Mouse (Mus musculus) heart, adult 2 months (tissue): ENCODE results near the gene Kif13a. TPM values are rescaled to one million over a fixed set of nuclear protein-coding genes. Genes with fewer than 3 reads are reported as not detected.

Source experiments
- DNase-seq, 2 experiments: peaks; one replicate each; pipeline ENCODE4 v3.0.0; 2021
- H3K27ac ChIP-seq: fragments of 200-600 bp; 2 replicates; pipeline ENCODE4 v1.8.1; 2022
- H3K27me3 ChIP-seq: fragments of 200-500 bp; 2 replicates; pipeline ENCODE4 v1.6.1; 2012; ENCODE audit warnings: mild to moderate bottlenecking, low read length, inconsistent platforms, mixed read lengths; ENCODE audit not compliant: control insufficient read depth, insufficient read depth
- H3K36me3 ChIP-seq: fragments of 200-500 bp; 2 replicates; pipeline ENCODE4 v1.6.1; 2012; ENCODE audit warnings: low read length, inconsistent platforms; ENCODE audit not compliant: control insufficient read depth, insufficient read depth
- H3K4me1 ChIP-seq: fragments of 200-500 bp; 2 replicates; pipeline ENCODE4 v1.6.1; 2011; ENCODE audit warnings: low read length; ENCODE audit not compliant: control insufficient read depth, insufficient read depth
- H3K4me3 ChIP-seq: fragments of 200-600 bp; 2 replicates; pipeline ENCODE4 v1.8.1; 2022
- H3K79me2 ChIP-seq: fragments of 200-500 bp; replicated peaks from 2 replicates; pipeline ENCODE4 v1.6.1; 2012; ENCODE audit warnings: mild to moderate bottlenecking, inconsistent platforms, low read length, moderate library complexity, mixed read lengths; ENCODE audit not compliant: control insufficient read depth, insufficient read depth
- H3K9ac ChIP-seq: fragments of 200-500 bp; 2 replicates; pipeline ENCODE4 v1.6.1; 2012; ENCODE audit warnings: low read depth, mild to moderate bottlenecking, control low read depth, inconsistent platforms, low read length, mixed read lengths
- CTCF ChIP-seq: fragments of 200-600 bp; IDR thresholded peaks from 2 replicates; pipeline ENCODE4 v1.8.1; 2022; ENCODE audit warnings: antibody characterized with exemption, mild to moderate bottlenecking, moderate library complexity
- EP300 ChIP-seq: fragments of 200-500 bp; IDR thresholded peaks from 2 replicates; pipeline ENCODE4 v1.6.1; 2011; ENCODE audit warnings: low read depth, low read length, control low read depth; ENCODE audit not compliant: insufficient read depth
- POLR2A ChIP-seq: fragments of 200-500 bp; IDR thresholded peaks from 2 replicates; pipeline ENCODE4 v1.6.1; 2011; ENCODE audit warnings: mild to moderate bottlenecking, low read depth, low read length, control low read depth; ENCODE audit not compliant: insufficient read depth
- WGBS: fragments of 180-500 bp; shearing (Covaris S2); methylation state at CpG from one replicate; pipeline ENCODE4 v1.1.7; 2018; 5-methylcytosine and 5-hydroxymethylcytosine counted together
- intact Hi-C: fragments of 180-260 bp; cut with DNase I; formaldehyde crosslinking; loops from one replicate; pipeline ENCODE4 v1.15.1; 2025
- polyA plus RNA-seq: library from polyadenylated mRNA; depleted of rRNA; stranded (reverse); fragments of >200 nt; gene quantifications from 2 replicates; pipeline ENCODE4 v1.2.3, GENCODE M21; 2012
- total RNA-seq, 2 experiments: library from RNA; stranded (reverse); gene quantifications; 2 replicates each; pipeline ENCODE4 v1.2.3; 2021

Gene Kif13a
- total and polyA plus RNA-seq, 3 experiments = 49.8 to 113 (median 108) TPM

DNA sequence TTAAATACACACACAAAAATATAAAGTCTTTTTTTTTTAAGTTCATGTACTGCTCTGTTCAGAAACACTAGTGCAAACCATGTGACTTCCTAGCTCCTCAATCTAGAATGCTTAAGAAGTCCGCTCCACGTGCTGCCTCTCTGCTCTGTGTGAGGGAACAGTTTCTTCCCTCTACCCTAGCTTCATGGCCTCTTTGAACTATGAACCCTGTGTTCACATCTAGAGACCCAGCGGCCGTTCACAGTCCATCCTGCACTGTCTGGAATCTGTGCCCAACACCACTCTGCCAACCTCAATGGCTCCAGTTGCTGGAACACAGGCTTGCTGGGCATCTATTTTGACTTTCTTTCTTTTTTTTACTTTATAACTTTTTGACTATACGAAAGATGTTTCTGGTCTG, 75.2 kb downstream of the Kif13a start:
- Histone ChIP-seq H3K27me3 (no peaks in the 10 kb centered on the region), H3K79me2 (no peaks in the 10 kb centered on the region), H3K4me1 (peaks cover under 1% of the 10 kb centered on the region; the same call in 1 of the 2 replicates), H3K36me3 (peaks cover under 1% of the 10 kb centered on the region; the same call in 1 of the 2 replicates), H3K4me3 (no peak overlapping the region), H3K9ac (no peak overlapping the region), H3K27ac (no peak overlapping the region)
- TF ChIP-seq EP300 = no peak
- TF ChIP-seq POLR2A = no peak
- TF ChIP-seq CTCF = no peak
- DNase-seq = no peak
- 92% methylated on average over 5 of the region's 5 CpGs for WGBS
- intact Hi-C loops = no loop called here

DNA sequence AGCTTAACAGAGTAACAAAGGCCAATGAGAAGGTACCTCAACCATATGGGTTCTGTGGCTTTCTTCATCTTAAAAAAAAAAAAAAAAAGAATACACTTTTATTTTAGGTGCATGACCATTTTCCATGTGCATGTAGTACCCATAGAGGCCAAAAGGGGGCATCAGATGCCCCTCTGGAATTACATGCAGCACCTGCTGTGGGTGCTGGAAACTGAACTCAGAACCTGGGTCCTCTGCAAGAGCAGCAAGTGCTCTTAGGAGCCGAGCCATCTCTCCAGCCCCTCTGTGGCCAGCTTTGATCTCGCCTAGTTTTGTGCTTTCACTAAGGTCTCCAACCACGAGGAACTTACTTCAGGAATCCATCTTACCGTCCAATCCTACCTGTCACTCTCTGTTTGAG, 77.2 kb downstream of the Kif13a start:
- no peak for DNase-seq
- Histone ChIP-seq H3K27ac (no peak overlapping the region), H3K4me1 (no peaks in the 10 kb centered on the region), H3K36me3 (no peaks in the 10 kb centered on the region), H3K4me3 (no peak overlapping the region), H3K79me2 (no peaks in the 10 kb centered on the region), H3K9ac (no peak overlapping the region), H3K27me3 (no peaks in the 10 kb centered on the region)
- WGBS = 97% methylated on average over 4 of the region's 4 CpGs
- no peak for TF ChIP-seq EP300
- peak; percentile 55 for TF ChIP-seq CTCF
- no peak for TF ChIP-seq POLR2A
- intact Hi-C loops = no loop called here

DNA sequence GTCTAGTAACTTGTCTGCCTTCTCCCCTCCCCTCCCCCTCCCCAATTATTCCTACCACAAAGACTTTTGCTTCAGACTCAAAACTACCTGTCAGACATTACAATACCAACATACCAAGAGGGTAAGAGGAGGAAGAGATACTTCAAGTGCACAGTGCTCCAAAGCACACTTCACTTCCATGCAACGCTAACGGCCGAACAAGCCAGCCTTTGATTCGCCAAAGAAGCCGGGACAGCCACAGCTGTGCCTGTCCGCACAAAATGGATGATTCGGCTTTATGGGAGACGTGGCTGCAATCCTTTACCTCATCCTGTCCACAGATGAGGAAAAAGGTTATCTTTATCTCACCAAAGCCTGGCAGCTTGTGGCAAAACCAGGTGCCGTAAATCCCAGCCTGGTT, 84.2 kb downstream of the Kif13a start:
- intact Hi-C loops = no loop called here
- Histone ChIP-seq H3K79me2 (no peaks in the 10 kb centered on the region; the same call in 1 of the 2 replicates), H3K36me3 (peaks cover 8% of the 10 kb centered on the region; the same call in 1 of the 2 replicates), H3K4me1 (peaks cover 3% of the 10 kb centered on the region; the same call in 1 of the 2 replicates), H3K9ac (no peak overlapping the region), H3K27ac (no peak overlapping the region), H3K27me3 (no peaks in the 10 kb centered on the region), H3K4me3 (no peak overlapping the region)
- 86% methylated on average over 9 of the region's 9 CpGs for WGBS
- DNase-seq = no peak
- no peak for TF ChIP-seq POLR2A

DNA sequence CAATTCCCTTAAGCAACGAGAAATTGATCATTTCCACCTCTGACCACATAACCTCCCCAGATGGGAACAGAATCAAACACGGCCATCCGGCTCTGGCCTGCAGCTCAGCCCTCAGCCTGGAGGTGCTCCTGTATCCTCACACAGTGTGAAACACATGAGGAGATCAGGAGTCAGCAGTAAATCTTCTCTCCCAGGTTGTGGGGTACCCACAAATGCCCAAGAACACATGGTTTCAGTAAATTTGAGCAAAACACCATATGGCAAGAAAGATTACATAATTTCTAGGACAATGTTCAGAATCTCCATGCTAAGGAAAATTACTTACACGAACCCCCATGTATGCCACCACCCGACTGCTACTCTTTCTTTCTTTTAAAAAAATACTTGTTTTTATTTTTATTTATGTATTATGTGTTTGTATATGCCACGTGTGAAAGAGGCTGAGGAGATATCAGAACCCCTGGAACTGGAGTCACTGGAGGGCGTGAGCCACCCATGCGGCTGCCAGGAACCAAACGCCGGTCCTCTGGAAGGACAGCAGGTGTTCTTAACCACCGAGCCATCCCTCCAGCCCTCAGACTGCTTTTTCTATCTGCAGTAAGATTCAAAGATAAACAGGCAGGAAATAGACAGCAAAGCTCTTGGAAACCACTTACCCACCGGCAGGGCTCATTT, 85.0 kb downstream of the Kif13a start:
- H3K4me3 ChIP-seq = no peak overlapping the region
- intact Hi-C loops = loop anchor here (5.0 kb wide), 1 partner anchor 38 kb away; no protein-coding TSS in a partner anchor
- no peak for DNase-seq
- H3K27ac ChIP-seq = no peak overlapping the region
- H3K9ac ChIP-seq = no peak overlapping the region
- TF ChIP-seq POLR2A = no peak
- TF ChIP-seq CTCF = no peak
- no peak for TF ChIP-seq EP300
- H3K36me3 ChIP-seq = peaks cover 8% of the 10 kb centered on the region; the same call in 1 of the 2 replicates
- peaks cover 3% of the 10 kb centered on the region; the same call in 1 of the 2 replicates for H3K4me1 ChIP-seq
- no peaks in the 10 kb centered on the region; the same call in 1 of the 2 replicates for H3K79me2 ChIP-seq
- H3K27me3 ChIP-seq = no peaks in the 10 kb centered on the region
- WGBS = 67% methylated on average over 12 of the region's 12 CpGs

DNA sequence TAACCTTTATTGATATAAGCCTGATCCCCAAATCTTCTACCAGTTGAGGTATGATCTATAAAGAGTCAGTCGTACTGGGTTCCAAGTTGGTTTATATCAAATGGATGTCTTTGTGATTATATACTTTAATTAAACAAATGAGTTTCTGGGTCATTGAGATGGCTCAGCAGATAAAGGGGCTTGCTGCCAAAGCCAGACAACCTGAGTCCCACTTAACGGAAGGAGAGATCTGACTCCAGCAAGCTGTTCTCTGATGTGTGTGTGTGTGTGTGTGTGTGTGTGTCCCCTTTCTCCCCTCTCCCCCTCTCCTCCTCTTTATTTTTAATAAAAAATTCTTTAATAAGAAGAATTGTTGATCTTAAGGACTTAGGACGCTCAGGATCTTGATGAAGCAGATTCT, 86.0 kb downstream of the Kif13a start:
- no peaks in the 10 kb centered on the region; the same call in 1 of the 2 replicates for H3K79me2 ChIP-seq
- WGBS = 68% methylated on average over 3 of the region's 3 CpGs
- H3K9ac ChIP-seq = no peak overlapping the region
- no peak for TF ChIP-seq CTCF
- TF ChIP-seq EP300 = no peak
- no peak for TF ChIP-seq POLR2A
- peaks cover 4% of the 10 kb centered on the region for H3K4me1 ChIP-seq
- DNase-seq = no peak
- H3K27ac ChIP-seq = no peak overlapping the region
- H3K4me3 ChIP-seq = no peak overlapping the region
- intact Hi-C loops = loop anchor here (5.0 kb wide), 1 partner anchor 39 kb away; no protein-coding TSS in a partner anchor
- H3K36me3 ChIP-seq = peaks cover 8% of the 10 kb centered on the region; the same call in 1 of the 2 replicates
- no peaks in the 10 kb centered on the region for H3K27me3 ChIP-seq

DNA sequence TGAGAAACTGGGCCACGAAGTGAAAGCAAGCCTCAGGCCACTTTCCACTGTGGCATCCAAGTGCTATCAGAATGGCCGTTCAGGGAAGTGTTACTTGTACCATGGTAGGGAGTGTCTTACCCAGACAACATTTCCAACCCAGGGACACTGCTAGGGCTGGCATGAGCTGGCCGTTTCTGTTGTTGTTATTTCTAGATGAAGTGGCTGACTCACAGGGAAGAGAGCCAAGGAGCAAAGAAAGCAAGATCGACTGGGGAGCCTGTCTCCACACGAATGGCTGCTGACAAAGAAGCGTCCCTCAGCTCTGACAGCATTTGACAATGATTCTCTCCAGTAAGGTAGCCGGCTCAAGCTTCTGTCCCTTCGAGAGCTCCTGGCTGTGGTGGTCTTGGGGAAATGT, 87.5 kb downstream of the Kif13a start:
- WGBS = 30% methylated on average over 8 of the region's 8 CpGs
- intact Hi-C loops = loop anchor here (5.0 kb wide), 1 partner anchor 40 kb away; no protein-coding TSS in a partner anchor
- peaks cover 8% of the 10 kb centered on the region; the same call in 1 of the 2 replicates for H3K36me3 ChIP-seq
- peaks cover 4% of the 10 kb centered on the region for H3K4me1 ChIP-seq
- peak overlapping the region; percentile 45 for H3K9ac ChIP-seq
- no peak overlapping the region for H3K4me3 ChIP-seq
- peak overlapping the region; percentile 81 for H3K27ac ChIP-seq
- DNase-seq = peak in 1 of 2 experiments; percentile 47
- TF ChIP-seq CTCF = no peak
- TF ChIP-seq EP300 = peak; percentile 65; the same call in 1 of the 2 replicates
- peak; percentile 23; the same call in 1 of the 2 replicates for TF ChIP-seq POLR2A
- no peaks in the 10 kb centered on the region; the same call in 1 of the 2 replicates for H3K79me2 ChIP-seq
- no peaks in the 10 kb centered on the region for H3K27me3 ChIP-seq
